Mouse (Mus musculus) mature B cell (primary cell): Measurements from ENCODE around the gene Zfp217.

Source experiments
- in situ Hi-C: fragments of 300-500 bp; cut with MboI; formaldehyde crosslinking; loops from 2 replicates; pipeline ENCODE4 v1.14.3; 2019

The Zfp217 gene

GRCm38 (mm10) chr2:170101932-170102331, 46.0 kb downstream of the Zfp217 start:
- in situ Hi-C loops = no loop called here

GRCm38 (mm10) chr2:170101132-170101531, 46.8 kb downstream of the Zfp217 start:
- in situ Hi-C loops = no loop called here

- in situ Hi-C loops = no loop called here
Measured at GRCm38 (mm10) chr2:170094871-170095270, 53.0 kb downstream of the Zfp217 start.

GRCm38 (mm10) chr2:170094220-170094619, 53.7 kb downstream of the Zfp217 start:
- in situ Hi-C loops = no loop called here

- in situ Hi-C loops = no loop called here
Measured at GRCm38 (mm10) chr2:170091563-170092443, 56.1 kb downstream of the Zfp217 start.

- in situ Hi-C loops = no loop called here
Measured at GRCm38 (mm10) chr2:170078442-170079017, 69.4 kb downstream of the Zfp217 start.

- in situ Hi-C loops = no loop called here
Measured at GRCm38 (mm10) chr2:170078041-170078440, 69.9 kb downstream of the Zfp217 start.

- in situ Hi-C loops = no loop called here
Measured at GRCm38 (mm10) chr2:170076941-170077490, 70.9 kb downstream of the Zfp217 start.

GRCm38 (mm10) chr2:170070641-170071241, 77.2 kb downstream of the Zfp217 start:
- in situ Hi-C loops = no loop called here

- in situ Hi-C loops = no loop called here
Measured at GRCm38 (mm10) chr2:170069976-170070375, 77.9 kb downstream of the Zfp217 start.

GRCm38 (mm10) chr2:170062378-170062777, 85.5 kb downstream of the Zfp217 start:
- in situ Hi-C loops = no loop called here

- in situ Hi-C loops = no loop called here
Measured at GRCm38 (mm10) chr2:170060066-170060465, 87.8 kb downstream of the Zfp217 start.

GRCm38 (mm10) chr2:170058774-170059173, 89.1 kb downstream of the Zfp217 start:
- in situ Hi-C loops = no loop called here
